Mouse (Mus musculus) spleen, postnatal 4 days (tissue): ENCODE data around the gene Olfr969.
"Not testable (repeated sequence)": the region's sequence is repeated elsewhere in the genome, so short reads cannot be mapped to it uniquely, and the experiment has no call there.

Experiments
- DNase-seq, 2 experiments: peaks; one replicate each; pipeline ENCODE4 v3.0.0; 2022; ENCODE audit warnings: low spot score in 2 of 2

The Olfr969 gene

DNA sequence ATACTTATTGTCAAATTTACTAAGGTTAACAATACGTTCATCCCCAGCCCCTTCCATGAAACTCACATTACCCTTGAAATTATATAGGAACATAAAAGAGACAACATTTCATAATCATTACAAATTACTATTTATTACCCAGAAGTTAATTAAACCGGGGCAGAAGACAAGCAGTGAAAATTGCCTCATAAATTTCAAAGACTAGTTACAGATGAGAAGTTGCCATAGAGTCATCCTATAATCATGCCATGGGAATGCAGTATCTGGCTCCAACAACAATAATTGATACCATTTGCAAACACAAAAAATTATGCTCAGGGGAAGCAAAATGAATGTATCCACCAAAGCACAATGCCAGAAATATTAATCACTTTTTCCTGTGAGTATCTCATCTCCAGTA, at the start of gene Olfr969:
Gene Olfr969, plus strand, starts transcription at position 388 of the 400 bp plus-strand sequence.
- no peak for DNase-seq

DNA sequence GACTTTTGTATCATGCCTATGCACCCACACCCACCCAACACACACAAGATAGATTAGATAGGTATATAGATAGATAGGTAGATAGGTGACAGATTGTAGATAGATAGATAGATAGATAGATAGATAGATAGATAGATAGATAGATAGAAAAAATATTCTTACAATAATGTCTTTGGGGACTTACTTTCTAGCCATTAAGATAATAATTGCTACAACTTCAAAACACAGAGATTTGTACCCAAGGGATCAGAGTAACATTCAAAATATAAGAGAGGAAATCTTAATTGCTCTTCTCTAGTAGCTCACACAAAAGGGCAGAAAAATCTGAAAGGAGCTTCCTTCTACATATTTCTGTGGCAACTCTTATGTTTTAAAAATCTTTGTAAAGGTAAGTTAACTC, 44.8 kb upstream of the Olfr969 start, which contains the start of gene Olfr967:
Gene Olfr967, plus strand, starts transcription at position 301 of the 400 bp plus-strand sequence.
- DNase-seq = no peak

DNA sequence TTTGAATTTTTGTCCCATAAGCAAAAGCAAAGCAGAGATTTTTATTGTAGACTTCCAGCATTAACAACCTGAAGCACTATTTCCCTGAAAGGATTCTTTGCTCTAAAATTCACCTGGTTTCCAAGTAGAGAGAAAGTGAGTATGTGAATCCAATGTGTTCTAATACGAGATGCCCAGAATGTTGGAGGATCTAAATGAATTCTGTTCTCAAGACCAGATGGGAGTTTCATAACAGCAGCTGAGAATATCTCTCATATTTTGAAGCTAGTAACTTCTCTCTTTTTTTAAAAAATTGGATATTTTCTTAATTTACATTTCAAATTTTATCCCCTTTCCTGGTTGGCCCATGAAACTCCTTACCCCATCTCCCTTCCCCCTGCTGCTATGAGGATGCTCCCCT, 44.3 kb upstream of the Olfr969 start:
- DNase-seq = no peak

DNA sequence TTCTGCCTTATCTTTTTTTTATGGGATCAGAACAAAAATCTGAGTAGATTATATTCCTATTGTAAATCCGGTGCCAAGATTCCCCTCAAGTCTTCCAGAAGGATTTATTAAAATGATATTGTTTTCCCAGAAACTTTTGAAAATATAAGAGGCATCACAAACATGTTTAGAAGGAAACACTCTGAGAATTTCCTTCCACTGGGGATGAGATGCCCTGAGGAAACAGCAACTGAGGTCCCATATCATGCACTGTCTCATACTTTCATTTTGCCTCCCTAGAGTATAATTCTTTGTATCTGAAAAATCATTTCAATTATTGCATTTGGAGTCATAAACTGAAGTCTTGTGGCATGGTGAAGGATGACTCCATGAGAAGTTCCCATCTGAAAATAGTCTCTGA, 7.6 kb upstream of the Olfr969 start, which contains the start of gene Olfr968:
Gene Olfr968, minus strand, starts transcription at position 101 of the 400 bp plus-strand sequence.
- no peak for DNase-seq

DNA sequence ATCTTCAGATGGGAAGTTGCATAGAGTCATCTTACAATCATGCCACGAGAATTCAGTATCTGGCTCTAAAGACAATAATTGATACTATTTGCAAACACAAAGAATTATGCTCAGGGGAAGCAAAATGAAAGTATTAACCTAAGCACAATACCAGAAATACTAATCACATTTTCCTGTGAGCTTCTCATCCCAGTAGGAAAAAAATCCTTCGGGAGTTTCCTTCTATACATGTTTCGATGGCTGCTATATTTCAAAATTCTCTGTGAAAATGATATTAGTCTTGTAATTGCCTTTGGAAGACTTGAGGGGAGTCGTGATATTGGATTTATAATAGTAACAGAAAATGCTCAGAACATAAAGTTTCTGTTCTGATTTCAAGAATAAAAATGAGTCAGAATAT, 17.8 kb downstream of the Olfr969 start, which contains the start of gene Olfr970:
Gene Olfr970, plus strand, starts transcription at position 301 of the 400 bp plus-strand sequence.
- no peak for DNase-seq

DNA sequence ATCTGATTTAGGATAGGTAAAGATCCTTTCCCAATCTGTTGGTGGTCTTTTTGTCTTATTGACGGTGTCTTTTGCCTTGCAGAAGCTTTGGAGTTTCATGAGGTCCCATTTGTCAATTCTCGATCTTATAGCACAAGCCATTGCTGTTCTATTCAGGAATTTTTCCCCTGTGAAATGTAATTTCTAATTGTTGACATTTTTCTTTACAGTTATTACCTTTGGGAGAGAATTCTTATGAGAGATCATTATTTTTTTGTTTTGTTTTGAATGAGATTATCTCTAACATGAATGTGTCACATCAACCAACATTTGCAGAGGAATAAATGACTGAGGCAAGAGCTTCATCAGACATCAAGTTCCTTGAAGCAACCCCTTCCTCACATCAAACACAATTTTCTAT, 45.8 kb downstream of the Olfr969 start, which contains the start of gene Olfr971:
Gene Olfr971, plus strand, starts transcription at position 301 of the 400 bp plus-strand sequence.
- DNase-seq = not testable (repeated sequence)
